Mouse (Mus musculus): ENCODE results near the gene Rpa1. TPM values are rescaled to one million over a fixed set of nuclear protein-coding genes. Genes with fewer than 3 reads are reported as not detected.
A peak's percentile ranks its signal among the peaks of the same experiment; 100 is the strongest.
"Not testable (repeated sequence)": the region's sequence is repeated elsewhere in the genome, so short reads cannot be mapped to it uniquely, and the experiment has no call there.

The Rpa1 gene
- 58.2 and 59.3 TPM in 2 replicates for total RNA-seq (2021)
- long read RNA-seq, experiment 1, full-length matches to known transcripts = 95 of 108 reads
- long read RNA-seq, experiment 1, partial matches to known transcripts = 8 of 108 reads
- long read RNA-seq, experiment 1, other reads (novel, unspliced or antisense) = 5 of 108 reads
- long read RNA-seq, experiment 2, full-length matches to known transcripts = 52 of 72 reads
- long read RNA-seq, experiment 2, partial matches to known transcripts = 8 of 72 reads
- long read RNA-seq, experiment 2, other reads (novel, unspliced or antisense) = 12 of 72 reads

- DNase-seq = peak; percentile 97
Measured at GRCm38 (mm10) chr11:75348199-75348889, at the start of gene Rpa1, which contains the start of gene Smyd4. Gene Rpa1 (minus strand): TSS chr11:75348324. Gene Smyd4 (plus strand): TSS chr11:75348433.

GRCm38 (mm10) chr11:75397452-75397851 lies 49.3 kb upstream of the Rpa1 start:
- no peak for DNase-seq

DNA sequence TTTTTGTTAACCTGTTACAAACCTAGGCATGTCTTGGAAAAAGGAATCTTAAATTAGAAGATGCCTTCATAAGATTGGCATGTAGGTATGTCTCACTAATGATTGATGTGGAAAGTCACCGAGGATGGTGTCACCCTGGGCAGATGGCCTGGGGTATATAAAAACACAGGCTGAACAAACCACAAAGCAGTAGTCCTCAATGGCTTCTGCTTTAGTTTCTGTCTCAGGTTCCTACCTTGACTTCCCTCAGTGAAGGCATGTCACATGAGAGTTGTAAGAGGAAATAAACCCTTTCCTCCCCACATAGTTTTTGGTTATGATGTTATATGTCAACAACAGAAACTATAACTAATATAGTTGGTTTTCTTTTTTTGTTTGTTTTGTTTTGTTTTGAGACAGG lies 47.5 kb upstream of the Rpa1 start:
- DNase-seq = no peak

- peak; percentile 44 for DNase-seq
Measured at GRCm38 (mm10) chr11:75383529-75383928, 35.4 kb upstream of the Rpa1 start.

DNA sequence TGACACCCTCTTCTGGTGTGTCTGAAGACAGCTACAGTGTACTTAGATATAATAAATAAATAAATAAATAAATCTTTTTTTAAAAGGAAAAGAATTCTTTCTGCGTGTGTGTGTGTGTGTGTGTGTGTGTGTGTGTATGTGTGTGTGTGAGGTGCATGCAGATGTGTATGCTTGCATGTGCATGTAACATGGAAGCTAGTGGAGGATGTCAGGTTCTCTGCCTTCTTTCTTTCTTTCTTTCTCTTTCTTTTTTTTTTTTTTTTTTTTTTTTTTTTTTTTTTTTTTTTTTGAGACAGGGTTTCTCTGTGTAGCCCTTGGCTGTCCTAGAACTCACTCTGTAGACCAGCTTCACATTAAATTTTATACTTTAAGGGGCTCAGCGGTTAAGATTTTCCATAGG lies 30.7 kb upstream of the Rpa1 start:
- not testable (repeated sequence) for DNase-seq

DNA sequence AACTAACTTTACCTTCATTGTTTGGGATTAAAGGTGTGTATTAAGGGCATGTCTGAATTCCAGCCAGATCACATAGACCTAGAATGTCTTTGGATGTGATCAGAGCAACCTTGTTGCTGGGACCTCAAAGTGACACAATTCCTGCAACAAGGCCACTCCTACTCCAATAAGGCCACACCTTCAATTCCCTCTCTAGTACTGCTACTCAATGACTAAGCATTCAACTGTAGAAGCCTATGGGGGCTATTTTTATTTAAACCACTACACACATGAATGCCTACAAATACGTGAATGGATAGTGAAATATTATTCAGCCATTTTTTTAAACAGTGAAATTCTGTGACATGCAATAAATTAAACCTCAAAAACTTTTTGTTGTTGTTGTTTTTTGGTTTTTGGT lies 29.0 kb upstream of the Rpa1 start:
- no peak for DNase-seq

DNA sequence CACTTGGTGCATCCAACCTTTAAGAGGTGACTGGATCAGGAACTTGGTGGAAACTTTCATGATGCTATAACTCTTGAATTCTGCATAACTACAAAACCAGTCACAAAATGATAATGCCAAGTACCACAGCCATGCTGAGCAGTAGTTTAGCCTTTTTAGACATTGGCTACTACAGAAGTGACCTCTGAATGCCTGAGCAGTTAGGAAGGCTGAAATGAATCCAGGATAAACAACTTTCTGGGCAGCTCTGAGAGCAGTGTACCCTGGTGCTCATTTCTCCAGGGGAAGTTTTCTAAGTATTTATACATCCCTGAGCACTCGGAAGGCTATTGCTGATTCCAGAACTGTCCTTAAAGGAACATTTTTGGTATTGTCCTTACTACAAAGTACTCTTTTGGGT lies 7.4 kb upstream of the Rpa1 start:
- DNase-seq = no peak

- DNase-seq = no peak
Measured at GRCm38 (mm10) chr11:75351225-75351624, 3.1 kb upstream of the Rpa1 start.

- DNase-seq = peak; percentile 30
Measured at GRCm38 (mm10) chr11:75348890-75349261, 752 bp upstream of the Rpa1 start.

- no peak for DNase-seq
Measured at GRCm38 (mm10) chr11:75347596-75347995, 528 bp downstream of the Rpa1 start.

GRCm38 (mm10) chr11:75347188-75347585 lies 937 bp downstream of the Rpa1 start:
- no peak for DNase-seq

GRCm38 (mm10) chr11:75346556-75347187 lies 1.5 kb downstream of the Rpa1 start:
- no peak for DNase-seq

DNA sequence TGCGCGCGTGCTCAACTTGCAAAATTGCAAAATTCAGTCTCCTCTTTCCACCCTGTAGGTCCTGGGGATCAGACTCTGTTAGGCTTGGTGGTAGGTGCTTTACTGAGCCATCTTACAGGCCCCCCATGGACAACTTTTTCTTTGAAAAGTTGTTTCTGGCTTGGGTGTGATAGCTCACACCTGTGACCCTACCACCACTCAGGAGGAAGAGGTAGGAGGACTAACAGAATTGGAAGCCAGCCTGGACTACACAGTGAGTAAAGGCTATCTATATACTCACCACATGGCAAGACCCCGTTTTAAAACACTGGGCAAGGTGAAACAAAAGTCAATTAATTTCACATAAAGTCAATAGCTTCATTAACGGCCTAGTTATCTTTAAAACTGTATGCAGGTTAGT lies 3.4 kb downstream of the Rpa1 start:
- DNase-seq = no peak

DNA sequence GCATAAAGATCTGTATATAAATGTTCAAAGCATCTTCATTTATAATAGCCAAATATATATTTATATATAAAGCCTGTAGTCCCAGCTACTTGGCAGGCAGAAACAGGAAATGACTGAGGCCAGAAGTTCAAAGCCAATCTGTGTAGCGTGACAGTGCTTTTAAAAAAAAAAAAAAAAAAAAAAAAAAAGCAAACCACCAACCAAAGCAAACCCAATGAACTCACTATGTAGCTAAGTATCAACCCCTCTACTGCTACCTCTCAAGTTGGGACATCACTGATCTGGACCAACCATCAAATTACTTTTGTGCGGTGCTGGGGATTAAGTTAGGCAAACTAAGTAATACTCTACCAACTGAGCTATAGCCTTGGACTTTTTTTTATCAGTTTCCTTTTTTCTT lies 4.0 kb downstream of the Rpa1 start:
- DNase-seq = no peak

- DNase-seq = no peak
Measured at GRCm38 (mm10) chr11:75343096-75343495, 5.0 kb downstream of the Rpa1 start.

- no peak for DNase-seq
Measured at GRCm38 (mm10) chr11:75340698-75341345, 7.3 kb downstream of the Rpa1 start.

DNA sequence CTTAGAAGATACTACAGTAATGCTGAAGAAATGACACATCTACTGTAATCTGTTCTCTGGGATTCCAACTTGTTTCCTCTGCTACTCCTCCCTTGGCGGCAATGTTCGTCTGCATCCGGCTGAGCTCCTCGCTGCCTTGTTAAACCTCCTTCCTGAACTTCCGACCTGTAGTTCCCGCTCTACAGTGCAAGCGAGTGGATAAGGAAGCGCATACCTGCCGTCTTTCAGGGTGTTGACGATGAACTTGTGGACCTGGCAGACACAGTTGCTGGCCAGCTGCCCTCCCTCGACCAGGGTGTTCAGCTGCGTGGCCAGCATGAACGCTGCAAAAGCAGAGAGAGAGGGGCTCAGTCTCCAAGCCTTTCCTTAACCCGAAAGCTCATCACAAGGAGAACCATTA lies 8.0 kb downstream of the Rpa1 start:
- peak; percentile 22 for DNase-seq

DNA sequence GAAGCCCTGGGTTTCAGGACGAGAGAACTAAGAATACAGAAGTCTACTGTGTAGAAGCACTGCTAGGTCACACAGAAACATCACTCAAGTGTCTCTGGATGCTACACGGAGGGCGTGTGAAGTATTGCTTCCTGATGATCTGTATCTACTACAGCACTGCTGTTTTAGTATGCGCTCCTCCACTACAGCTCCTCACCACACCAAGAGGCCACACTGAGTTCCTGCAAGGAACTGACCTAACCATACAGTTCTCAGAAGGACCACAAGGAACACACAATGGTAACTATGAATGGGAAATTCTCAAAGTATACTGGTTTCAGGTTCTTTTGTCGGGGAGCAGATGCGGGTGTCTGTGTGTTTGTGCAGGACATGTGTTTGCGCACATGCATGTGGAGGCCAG lies 10.9 kb downstream of the Rpa1 start:
- DNase-seq = no peak

- DNase-seq = no peak
Measured at GRCm38 (mm10) chr11:75336676-75337075, 11.4 kb downstream of the Rpa1 start.

DNA sequence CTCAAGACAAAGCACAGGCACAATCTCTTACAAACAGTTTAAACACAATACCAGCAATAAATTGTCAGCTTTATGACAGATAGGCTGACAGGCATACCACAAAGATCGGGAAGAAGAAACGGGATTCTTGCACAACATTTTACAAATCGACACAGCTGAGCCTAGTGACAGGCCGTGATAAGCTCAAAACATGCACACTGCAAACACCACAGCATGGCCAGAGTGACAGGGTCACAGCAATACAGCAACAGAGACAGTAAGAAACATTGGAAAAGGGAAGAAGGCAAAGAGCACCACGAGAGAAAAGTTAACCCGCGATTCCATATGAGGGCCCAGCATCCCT lies 22.2 kb downstream of the Rpa1 start:
- DNase-seq = no peak

- no peak for DNase-seq
Measured at GRCm38 (mm10) chr11:75325116-75325968, 22.8 kb downstream of the Rpa1 start.

DNA sequence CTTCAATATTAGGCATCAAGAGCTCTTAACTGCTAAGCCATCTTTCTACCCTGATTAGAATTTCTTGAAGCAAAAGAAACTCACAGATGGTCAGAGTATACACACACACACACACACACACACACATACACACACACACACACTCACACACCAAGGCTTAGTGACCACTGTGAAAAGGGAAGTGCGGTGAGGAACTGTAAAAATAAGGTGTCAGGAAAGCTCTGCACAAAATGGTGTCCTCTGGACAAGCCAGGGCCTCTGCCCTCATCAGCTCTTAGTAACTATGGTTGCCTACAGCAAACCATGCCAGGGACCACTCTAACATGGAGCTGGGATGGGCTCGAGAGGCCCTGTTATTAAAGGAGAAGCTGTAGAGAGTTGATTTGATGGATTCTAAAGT lies 23.7 kb downstream of the Rpa1 start:
- no peak for DNase-seq

Data from adrenal gland, postnatal 14 days (tissue).